Mouse (Mus musculus) kidney, postnatal 25 days (tissue): ENCODE measurements at regions not wholly inside any gene's neighbourhood (a gene's known extent, or its start where the extent isn't known, plus 50 kb on each side); places are given as distances from the start of the nearest gene placed in this dataset.

Source experiments
- DNase-seq, 2 experiments: peaks; one replicate each; pipeline ENCODE4 v3.0.0; 2021; ENCODE audit warnings: mixed read lengths in 2 of 2

GRCm38 (mm10) chr9:76734387-76734786 lies 167.5 kb upstream of the Fam83b start:
- no peak for DNase-seq

GRCm38 (mm10) chr9:76733812-76734211 lies 166.9 kb upstream of the Fam83b start:
- DNase-seq = no peak

GRCm38 (mm10) chr9:76722881-76723280 lies 156.0 kb upstream of the Fam83b start:
- DNase-seq = no peak

GRCm38 (mm10) chr9:76715852-76716251 lies 148.9 kb upstream of the Fam83b start:
- no peak for DNase-seq

- DNase-seq = no peak
Observed at GRCm38 (mm10) chr9:76706451-76706850, 139.5 kb upstream of the Fam83b start.

GRCm38 (mm10) chr9:76705786-76706185 lies 138.9 kb upstream of the Fam83b start:
- no peak for DNase-seq

- peak in 1 of 2 experiments; percentile 8 for DNase-seq
Observed at GRCm38 (mm10) chr9:76695547-76695946, 128.6 kb upstream of the Fam83b start.

GRCm38 (mm10) chr9:76692976-76693375 lies 126.1 kb upstream of the Fam83b start:
- DNase-seq = no peak

GRCm38 (mm10) chr9:76660848-76661247 lies 93.9 kb upstream of the Fam83b start:
- peak; percentile 49 to 76 for DNase-seq

- DNase-seq = no peak
Observed at GRCm38 (mm10) chr9:76659798-76660197, 92.9 kb upstream of the Fam83b start.

- DNase-seq = no peak
Observed at GRCm38 (mm10) chr9:76653311-76653710, 86.4 kb upstream of the Fam83b start.

GRCm38 (mm10) chr9:76649484-76649883 lies 82.6 kb upstream of the Fam83b start:
- no peak for DNase-seq

- no peak for DNase-seq
Observed at GRCm38 (mm10) chr9:76646383-76646782, 79.5 kb upstream of the Fam83b start.
